Mouse (Mus musculus) MEL (cell line): Measurements from ENCODE around the gene Cilp. TPM values are rescaled to one million over a fixed set of nuclear protein-coding genes. Genes with fewer than 3 reads are reported as not detected.
"Not testable (repeated sequence)": the region's sequence is repeated elsewhere in the genome, so short reads cannot be mapped to it uniquely, and the experiment has no call there.

Source experiments
- DNase-seq: peaks from one replicate; pipeline ENCODE4 v3.0.0; 2011; ENCODE audit warnings: low read depth, low spot score
- H3K27ac ChIP-seq: 2 replicates; pipeline ENCODE4 v1.5.1; 2012; ENCODE audit warnings: low read depth, mild to moderate bottlenecking, control low read depth, low read length, moderate library complexity; ENCODE audit not compliant: control insufficient read depth
- H3K27me3 ChIP-seq, 2 experiments: fragments of 150-350 bp in 1 of 2; sonication (generic) in 1 of 2; 2 replicates each; pipeline ENCODE4 v1.6.1; 2012; ENCODE audit warnings: low read length in 2 of 2, mild to moderate bottlenecking in 2 of 2, improper control_type of control experiment in 1 of 2, moderate library complexity in 1 of 2; ENCODE audit not compliant: insufficient read depth in 2 of 2, control insufficient read depth in 1 of 2
- H3K36me3 ChIP-seq, 2 experiments: 2 replicates each; pipeline ENCODE4 v1.6.1; 2012 to 2014; ENCODE audit warnings: low read length in 2 of 2, improper control_type of control experiment in 1 of 2, inconsistent platforms in 1 of 2, mild to moderate bottlenecking in 1 of 2; ENCODE audit not compliant: insufficient read depth in 2 of 2, control insufficient read depth in 1 of 2
- H3K4me1 ChIP-seq, 2 experiments: fragments of 150-350 bp in 1 of 2; sonication (generic) in 1 of 2; 2 replicates each; pipeline ENCODE4 v1.6.1; 2012; ENCODE audit warnings: low read length in 2 of 2, improper control_type of control experiment in 1 of 2, mild to moderate bottlenecking in 1 of 2; ENCODE audit not compliant: insufficient read depth in 2 of 2, control insufficient read depth in 1 of 2
- H3K4me3 ChIP-seq, 2 experiments: fragments of 150-350 bp in 1 of 2; sonication (generic) in 1 of 2; 2 replicates each; pipeline ENCODE4 v1.5.1; 2012; ENCODE audit warnings: low read depth in 2 of 2, low read length in 2 of 2, mild to moderate bottlenecking in 2 of 2, moderate library complexity in 2 of 2, control low read depth in 1 of 2, improper control_type of control experiment in 1 of 2; ENCODE audit not compliant: control insufficient read depth in 1 of 2, insufficient read depth in 1 of 2
- H3K79me2 ChIP-seq: 2 replicates; pipeline ENCODE4 v1.6.1; 2012; ENCODE audit warnings: mild to moderate bottlenecking, low read length, moderate library complexity; ENCODE audit not compliant: control insufficient read depth, poor library complexity, insufficient read depth
- H3K9ac ChIP-seq: 2 replicates; pipeline ENCODE4 v1.6.1; 2012; ENCODE audit warnings: low read depth, mild to moderate bottlenecking, control low read depth, low read length, moderate library complexity; ENCODE audit not compliant: control insufficient read depth, poor library complexity, severe bottlenecking
- H3K9me3 ChIP-seq: fragments of 150-350 bp; sonication (generic); replicated peaks from 2 replicates; pipeline ENCODE4 v1.6.1; 2012; ENCODE audit warnings: mild to moderate bottlenecking, low read length, improper control_type of control experiment, moderate library complexity; ENCODE audit not compliant: insufficient read depth
- BHLHE40 ChIP-seq: IDR thresholded peaks from 2 replicates; pipeline ENCODE4 v1.6.1; 2012; ENCODE audit warnings: low read depth, mild to moderate bottlenecking, inconsistent platforms, low read length, improper control_type of control experiment, borderline replicate concordance
- CHD1 ChIP-seq: IDR thresholded peaks from 2 replicates; pipeline ENCODE4 v1.6.1; 2012; ENCODE audit warnings: low read depth, mild to moderate bottlenecking, inconsistent platforms, low read length, improper control_type of control experiment
- CHD2 ChIP-seq: IDR thresholded peaks from 2 replicates; pipeline ENCODE4 v1.6.1; 2011; ENCODE audit warnings: low read length, improper control_type of control experiment
- ELF1 ChIP-seq: IDR thresholded peaks from 2 replicates; pipeline ENCODE4 v1.6.1; 2014; ENCODE audit warnings: low read depth, mild to moderate bottlenecking, inconsistent platforms, low read length, improper control_type of control experiment, moderate library complexity
- EP300 ChIP-seq, 2 experiments: IDR thresholded peaks; 2 replicates each; pipeline ENCODE4 v1.6.1; 2011; ENCODE audit warnings: improper control_type of control experiment in 2 of 2, low read length in 2 of 2, low read depth in 1 of 2, mild to moderate bottlenecking in 1 of 2
- ETS1 ChIP-seq: IDR thresholded peaks from 2 replicates; pipeline ENCODE4 v1.6.1; 2012; ENCODE audit warnings: low read depth, mild to moderate bottlenecking, inconsistent platforms, low read length, improper control_type of control experiment, moderate library complexity
- HCFC1 ChIP-seq: IDR thresholded peaks from 2 replicates; pipeline ENCODE4 v1.6.1; 2012; ENCODE audit warnings: low read depth, mild to moderate bottlenecking, inconsistent platforms, low read length, improper control_type of control experiment, moderate library complexity
- JUND ChIP-seq: IDR thresholded peaks from 2 replicates; pipeline ENCODE4 v1.6.1; 2011; ENCODE audit warnings: low read depth, mild to moderate bottlenecking, improper control_type of control experiment, low read length
- MAFK ChIP-seq: IDR thresholded peaks from 2 replicates; pipeline ENCODE4 v1.6.1; 2011; ENCODE audit warnings: low read depth, mild to moderate bottlenecking, low read length, improper control_type of control experiment, borderline replicate concordance
- MAX ChIP-seq: IDR thresholded peaks from 2 replicates; pipeline ENCODE4 v1.6.1; 2011; ENCODE audit warnings: low read length, improper control_type of control experiment
- MAZ ChIP-seq: IDR thresholded peaks from 2 replicates; pipeline ENCODE4 v1.6.1; 2012; ENCODE audit warnings: low read depth, mild to moderate bottlenecking, inconsistent platforms, low read length, improper control_type of control experiment
- MYC ChIP-seq: IDR thresholded peaks from 2 replicates; pipeline ENCODE4 v1.6.1; 2011; ENCODE audit warnings: low read depth, mild to moderate bottlenecking, low read length, improper control_type of control experiment, moderate library complexity
- NELFE ChIP-seq: IDR thresholded peaks from 2 replicates; pipeline ENCODE4 v1.6.1; 2011; ENCODE audit warnings: low read depth, low read length, improper control_type of control experiment
- POLR2A ChIP-seq, 2 experiments: IDR thresholded peaks; 2 replicates each; pipeline ENCODE4 v1.6.1; 2011 to 2012; ENCODE audit warnings: low read length in 2 of 2, mild to moderate bottlenecking in 2 of 2, control low read depth in 1 of 2, improper control_type of control experiment in 1 of 2, low read depth in 1 of 2, moderate library complexity in 1 of 2; ENCODE audit not compliant: control insufficient read depth in 1 of 2, insufficient read depth in 1 of 2, poor library complexity in 1 of 2
- POLR2AphosphoS5 ChIP-seq: IDR thresholded peaks from 2 replicates; pipeline ENCODE4 v1.6.1; 2012; ENCODE audit warnings: low read depth, borderline replicate concordance, mild to moderate bottlenecking, inconsistent platforms, low read length, moderate library complexity, mixed read lengths
- RCOR1 ChIP-seq: IDR thresholded peaks from 2 replicates; pipeline ENCODE4 v1.6.1; 2012; ENCODE audit warnings: low read depth, mild to moderate bottlenecking, inconsistent platforms, low read length, improper control_type of control experiment
- SMC3 ChIP-seq: IDR thresholded peaks from 2 replicates; pipeline ENCODE4 v1.6.1; 2011; ENCODE audit warnings: low read depth, low read length, improper control_type of control experiment
- TAL1 ChIP-seq: IDR thresholded peaks from 2 replicates; pipeline ENCODE4 v1.6.1; 2012; ENCODE audit warnings: mild to moderate bottlenecking, inconsistent platforms, low read length, moderate library complexity, mixed read lengths
- TBP ChIP-seq: IDR thresholded peaks from 2 replicates; pipeline ENCODE4 v1.8.0; 2011; ENCODE audit warnings: low read depth, low read length, improper control_type of control experiment
- UBTF ChIP-seq: IDR thresholded peaks from 2 replicates; pipeline ENCODE4 v1.6.1; 2012; ENCODE audit warnings: low read depth, mild to moderate bottlenecking, inconsistent platforms, low read length, improper control_type of control experiment, moderate library complexity, borderline replicate concordance; ENCODE audit not compliant: insufficient read depth
- USF1 ChIP-seq: IDR thresholded peaks from 2 replicates; pipeline ENCODE4 v1.6.1; 2014; ENCODE audit warnings: low read depth, mild to moderate bottlenecking, inconsistent platforms, low read length, improper control_type of control experiment, moderate library complexity
- ZC3H11A ChIP-seq: IDR thresholded peaks from 2 replicates; pipeline ENCODE4 v1.6.1; 2012; ENCODE audit warnings: low read depth, mild to moderate bottlenecking, inconsistent platforms, low read length, improper control_type of control experiment
- ZNF384 ChIP-seq: IDR thresholded peaks from 2 replicates; pipeline ENCODE4 v1.6.1; 2012; ENCODE audit warnings: low read depth, mild to moderate bottlenecking, inconsistent platforms, low read length, improper control_type of control experiment
- polyA plus RNA-seq, 2 experiments: library from polyadenylated mRNA; stranded (reverse) in 1 of 2; unstranded in 1 of 2; fragments of >175 nt in 1 of 2; fragments of >200 nt in 1 of 2; gene quantifications; 2 replicates each; pipeline versions ENCODE4 v1.2.1 to v1.2.4; 2012; ENCODE audit warnings: low replicate concordance in 2 of 2, low read depth in 1 of 2; ENCODE audit not compliant: insufficient read length in 2 of 2, insufficient read depth in 1 of 2, missing spikeins in 1 of 2
- total RNA-seq: library from RNA; depleted of rRNA; stranded (reverse); fragments of 300-350 nt; gene quantifications from 2 replicates; pipeline ENCODE4 v1.2.3, GENCODE M21; 2012

Cilp gene
- total and polyA plus RNA-seq, 3 experiments, result 0.01 TPM; not detected in 2

GRCm38 (mm10) chr9:65283301-65283700, 18.3 kb downstream of the Cilp start (continued):
- no peak for TF ChIP-seq USF1
- no peak for TF ChIP-seq POLR2A (IDR thresholded peaks at IDR 0.05; ENCODE audit: control insufficient read depth in 1 of 2, insufficient read depth in 1 of 2, low read depth in 1 of 2, low read length in 2 of 2, poor library complexity in 1 of 2)
- no peak for TF ChIP-seq JUND
- no peak for TF ChIP-seq MAZ
- peak; percentile 67 for TF ChIP-seq ZC3H11A
- no peak for TF ChIP-seq POLR2AphosphoS5
- no peak for TF ChIP-seq MYC
- no peak for TF ChIP-seq CHD2
- TF ChIP-seq TAL1, result no peak
- no peak for TF ChIP-seq ETS1
- no peak for TF ChIP-seq HCFC1
- TF ChIP-seq NELFE, result no peak
- TF ChIP-seq BHLHE40, result no peak
- TF ChIP-seq MAX, result no peak

- not testable (repeated sequence) for H3K27me3 ChIP-seq, H3K36me3 ChIP-seq, H3K9ac ChIP-seq, H3K9me3 ChIP-seq, H3K4me3 ChIP-seq, H3K79me2 ChIP-seq, H3K4me1 ChIP-seq
- peak; percentile 64 for DNase-seq
- peak in 1 of 2 experiments; percentile 37; a peak in 2 of 4 replicates for TF ChIP-seq EP300 (IDR thresholded peaks at IDR 0.05; ENCODE audit: low read depth in 1 of 2, low read length in 2 of 2)
- peak overlapping the region; percentile 67; the same call in 1 of the 2 replicates for H3K27ac ChIP-seq
Measured at GRCm38 (mm10) chr9:65288252-65288651, 23.3 kb downstream of the Cilp start.

GRCm38 (mm10) chr9:65289988-65290387, 25.0 kb downstream of the Cilp start:
- H3K27me3 ChIP-seq, result no peaks in the 10 kb centered on the region
- no peak overlapping the region for H3K4me3 ChIP-seq
- TF ChIP-seq USF1 (no peak), UBTF (no peak), SMC3 (no peak), ELF1 (no peak), CHD1 (no peak), HCFC1 (no peak), EP300 (IDR thresholded peaks at IDR 0.05; ENCODE audit: low read depth in 1 of 2, low read length in 2 of 2) (no peak), TBP (no peak), MAX (no peak), NELFE (no peak), RCOR1 (no peak), CHD2 (no peak), MAFK (no peak), POLR2A (IDR thresholded peaks at IDR 0.05; ENCODE audit: control insufficient read depth in 1 of 2, insufficient read depth in 1 of 2, low read depth in 1 of 2, low read length in 2 of 2, poor library complexity in 1 of 2) (no peak), ZNF384 (no peak)
- H3K36me3 ChIP-seq, result peaks cover 0 to 2% of the 10 kb centered on the region in 2 experiments; a peak in 2 of 4 replicates
- H3K27ac ChIP-seq, result no peak overlapping the region
- H3K9me3 ChIP-seq, result peaks cover 3% of the 10 kb centered on the region
- peaks cover 9% of the 10 kb centered on the region for H3K79me2 ChIP-seq
- no peak for DNase-seq
- no peak overlapping the region for H3K9ac ChIP-seq
- H3K4me1 ChIP-seq, result peaks cover 7 to 8% of the 10 kb centered on the region in 2 experiments; a peak in 3 of 4 replicates
